Mouse (Mus musculus) limb, embryonic 14.5 days (tissue): Measurements from ENCODE around the gene Itsn2. TPM values are rescaled to one million over a fixed set of nuclear protein-coding genes. Genes with fewer than 3 reads are reported as not detected.

Experiments used
- ATAC-seq: fragments of 200-750 bp; cut with Nextera tagmentation; 2 replicates; pipeline ENCODE4 v1.8.0; 2017; ENCODE audit warnings: low read depth, moderate number of reproducible peaks, moderate TSS enrichment; ENCODE audit not compliant: low FRiP score
- DNase-seq: peaks from one replicate; pipeline ENCODE4 v3.0.0-alpha.2; 2015; ENCODE audit warnings: low spot score
- H3K27ac ChIP-seq: fragments of 300-500 bp; sonication (generic); replicated peaks from 2 replicates; pipeline ENCODE4 v1.5.1; 2014; ENCODE audit warnings: low read depth, mild to moderate bottlenecking, low read length, moderate library complexity, mixed read lengths
- H3K27me3 ChIP-seq: fragments of 300-500 bp; sonication (generic); 2 replicates; pipeline ENCODE4 v1.6.1; 2014; ENCODE audit warnings: low read length, mixed read lengths; ENCODE audit not compliant: control insufficient read depth, insufficient read depth
- H3K36me3 ChIP-seq: fragments of 300-500 bp; sonication (generic); 2 replicates; pipeline ENCODE4 v1.6.1; 2014; ENCODE audit warnings: mild to moderate bottlenecking, low read length, moderate library complexity, mixed read lengths; ENCODE audit not compliant: control insufficient read depth, insufficient read depth
- H3K4me1 ChIP-seq: fragments of 300-500 bp; sonication (generic); 2 replicates; pipeline ENCODE4 v1.6.1; 2014; ENCODE audit warnings: antibody characterized with exemption, low read length, mixed read lengths; ENCODE audit not compliant: control insufficient read depth, insufficient read depth
- H3K4me2 ChIP-seq: fragments of 300-500 bp; sonication (generic); replicated peaks from 2 replicates; pipeline ENCODE4 v1.6.1; 2014; ENCODE audit warnings: low read depth, mild to moderate bottlenecking, low read length, moderate library complexity; ENCODE audit not compliant: severe bottlenecking
- H3K4me3 ChIP-seq: fragments of 300-500 bp; sonication (generic); replicated peaks from 2 replicates; pipeline ENCODE4 v1.5.1; 2014; ENCODE audit warnings: low read length
- H3K9ac ChIP-seq: fragments of 300-500 bp; sonication (generic); 2 replicates; pipeline ENCODE4 v1.6.1; 2014; ENCODE audit warnings: mild to moderate bottlenecking, low read depth, low read length, moderate library complexity; ENCODE audit not compliant: severe bottlenecking
- H3K9me3 ChIP-seq: fragments of 300-500 bp; sonication (generic); 2 replicates; pipeline ENCODE4 v1.6.1; 2016; ENCODE audit warnings: low read length; ENCODE audit not compliant: control insufficient read depth
- POLR2A ChIP-seq: fragments of 200-500 bp; IDR thresholded peaks from 2 replicates; pipeline ENCODE4 v1.8.0; 2012; ENCODE audit warnings: inconsistent platforms, mild to moderate bottlenecking, moderate library complexity, borderline replicate concordance; ENCODE audit not compliant: insufficient read depth, insufficient read length; ENCODE audit errors: extremely low read depth
- WGBS: fragments of 180-500 bp; shearing (Covaris S2); extraction: QIAGEN DNeasy Blood & Tissue Kit; methylation state at CpG from one replicate; pipeline ENCODE4 v1.1.7; 2014; 5-methylcytosine and 5-hydroxymethylcytosine counted together
- polyA plus RNA-seq, 2 experiments: library from polyadenylated mRNA; depleted of rRNA in 1 of 2; stranded (reverse) in 1 of 2; unstranded in 1 of 2; fragments of >200 nt; fragmentation: Nextera tagmentation in 1 of 2; extraction: Ambion mirVana in 1 of 2; gene quantifications; 2 replicates each; pipeline versions ENCODE4 v1.2.1 to v1.2.3; 2012 to 2014

Gene Itsn2
- 31.1 and 33.2 TPM in 2 replicates for polyA plus RNA-seq (2012; rRNA removed)
- 42.6 and 49.3 TPM in 2 replicates for polyA plus RNA-seq (2014; fragmentation: Nextera tagmentation; extraction: Ambion mirVana)

GRCm38 (mm10) chr12:4592541-4593165 is at the start of gene Itsn2, which contains the start of gene Gm3625:
Gene Itsn2 (plus strand): TSS chr12:4592638.
Gene Gm3625 (minus strand): TSS chr12:4592927.
- H3K9me3 ChIP-seq = no peaks in the 10 kb centered on the region
- peak; percentile 61 for DNase-seq
- no peak for TF ChIP-seq POLR2A
- no peaks in the 10 kb centered on the region for H3K27me3 ChIP-seq
- H3K4me3 ChIP-seq = peak within 1 kb of the TSS; percentile 66
- peak within 1 kb of the TSS; percentile 81 for H3K27ac ChIP-seq
- H3K9ac ChIP-seq = peak within 1 kb of the TSS; percentile 94
- H3K4me1 ChIP-seq = peaks cover 8% of the 10 kb centered on the region
- peak within 1 kb of the TSS; percentile 77 for H3K4me2 ChIP-seq
- no peaks in the 10 kb centered on the region for H3K36me3 ChIP-seq
- ATAC-seq = peak; percentile 87
- WGBS = under 1% methylated on average over 18 of the region's 49 CpGs

GRCm38 (mm10) chr12:4544400-4544919 is 48.0 kb upstream of the Itsn2 start:
- Histone ChIP-seq H3K27ac (no peak overlapping the region), H3K36me3 (no peaks in the 10 kb centered on the region), H3K4me3 (no peak overlapping the region), H3K4me1 (peaks cover 10% of the 10 kb centered on the region), H3K27me3 (no peaks in the 10 kb centered on the region), H3K9ac (no peak overlapping the region), H3K9me3 (no peaks in the 10 kb centered on the region), H3K4me2 (no peak overlapping the region)
- no peak for ATAC-seq
- no peak for DNase-seq
- no peak for TF ChIP-seq POLR2A
- 94% methylated on average over 5 of the region's 5 CpGs for WGBS

GRCm38 (mm10) chr12:4545425-4545824 is 47.0 kb upstream of the Itsn2 start:
- DNase-seq (no peak), ATAC-seq (no peak)
- no peak for TF ChIP-seq POLR2A
- H3K27ac ChIP-seq = no peak overlapping the region
- no peaks in the 10 kb centered on the region for H3K9me3 ChIP-seq
- H3K27me3 ChIP-seq = no peaks in the 10 kb centered on the region
- no peak overlapping the region for H3K4me3 ChIP-seq
- H3K36me3 ChIP-seq = no peaks in the 10 kb centered on the region
- no peak overlapping the region for H3K9ac ChIP-seq
- no peak overlapping the region for H3K4me2 ChIP-seq
- H3K4me1 ChIP-seq = peaks cover 10% of the 10 kb centered on the region

DNA sequence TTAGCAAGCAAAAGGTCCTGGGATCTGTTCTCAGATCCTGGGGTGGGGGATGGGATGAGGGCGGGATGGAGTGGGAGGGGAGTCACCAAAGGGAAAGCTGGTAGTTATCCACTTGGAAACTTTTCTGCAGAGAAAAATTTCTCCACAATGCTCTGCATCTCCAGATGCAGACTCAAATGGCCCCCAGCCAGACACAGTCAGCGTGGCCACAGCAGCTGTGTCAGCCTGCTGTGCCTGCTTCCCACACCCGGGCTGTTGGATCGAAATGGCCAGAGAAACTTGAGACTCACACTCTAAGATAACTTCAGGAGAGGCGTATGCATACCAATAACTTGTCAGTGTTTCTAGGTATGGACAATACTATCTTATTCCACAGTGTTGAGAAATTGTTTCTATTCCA is 45.9 kb upstream of the Itsn2 start:
- no peaks in the 10 kb centered on the region for H3K36me3 ChIP-seq
- no peak overlapping the region for H3K4me2 ChIP-seq
- H3K27me3 ChIP-seq = no peaks in the 10 kb centered on the region
- peak; percentile 82 for DNase-seq
- H3K27ac ChIP-seq = 0 out of 2 replicates have a peak overlapping the region, but pooled peaks have one; percentile 1
- H3K9me3 ChIP-seq = no peaks in the 10 kb centered on the region
- ATAC-seq = peak; percentile 68
- peaks cover 10% of the 10 kb centered on the region for H3K4me1 ChIP-seq
- H3K4me3 ChIP-seq = no peak overlapping the region
- TF ChIP-seq POLR2A = no peak
- H3K9ac ChIP-seq = no peak overlapping the region
- WGBS = 30% methylated on average over 5 of the region's 5 CpGs

DNA sequence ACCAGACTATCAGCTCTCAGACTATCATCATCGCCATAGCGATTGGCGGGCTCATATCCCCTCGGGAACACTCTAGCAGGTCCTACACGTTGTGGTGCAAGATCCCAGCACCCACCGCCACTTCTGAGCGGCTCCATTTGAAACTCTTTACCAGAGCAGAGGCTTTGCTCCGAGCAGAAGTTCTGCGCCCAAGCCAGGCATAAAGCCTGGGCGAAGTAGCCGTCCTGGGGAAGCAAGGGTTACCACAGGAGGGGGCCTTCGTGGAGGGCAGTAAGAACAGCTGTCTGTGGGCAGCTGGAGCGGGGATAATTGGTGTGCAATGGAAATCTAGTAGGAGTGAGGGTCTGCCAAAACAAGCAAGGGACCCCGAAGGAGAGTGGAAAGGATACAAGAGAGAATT is 44.9 kb upstream of the Itsn2 start:
- H3K27me3 ChIP-seq = no peaks in the 10 kb centered on the region
- TF ChIP-seq POLR2A = no peak
- peaks cover 13% of the 10 kb centered on the region for H3K4me1 ChIP-seq
- peak; percentile 37 for DNase-seq
- H3K4me3 ChIP-seq = no peak overlapping the region
- no peaks in the 10 kb centered on the region for H3K36me3 ChIP-seq
- WGBS = 49% methylated on average over 14 of the region's 14 CpGs
- H3K4me2 ChIP-seq = no peak overlapping the region
- no peaks in the 10 kb centered on the region for H3K9me3 ChIP-seq
- no peak overlapping the region for H3K27ac ChIP-seq
- no peak overlapping the region for H3K9ac ChIP-seq
- peak; percentile 54; the same call in 1 of the 2 replicates for ATAC-seq
